Mouse (Mus musculus) CH12.LX (cell line): ENCODE measurements around the gene Hagh. TPM values are rescaled to one million over a fixed set of nuclear protein-coding genes. Genes with fewer than 3 reads are reported as not detected.
A peak's percentile ranks its signal among the peaks of the same experiment; 100 is the strongest.

Source experiments
- DNase-seq: peaks from one replicate; pipeline ENCODE4 v3.0.0-alpha.2; 2013; ENCODE audit errors: extremely low read depth
- H3K27ac ChIP-seq: 2 replicates; pipeline ENCODE4 v1.5.1; 2012; ENCODE audit warnings: low read depth, mild to moderate bottlenecking, control low read depth, moderate library complexity; ENCODE audit not compliant: insufficient read depth
- H3K27me3 ChIP-seq: replicated peaks from 2 replicates; pipeline ENCODE3; 2012; ENCODE audit warnings: inconsistent platforms
- H3K36me3 ChIP-seq, 2 experiments: replicated peaks in 1 of 2; 2 replicates each; pipeline versions ENCODE3 to v1.6.1; 2012; ENCODE audit warnings: inconsistent platforms in 1 of 2, low read length in 1 of 2, mild to moderate bottlenecking in 1 of 2, mixed read lengths in 1 of 2, moderate library complexity in 1 of 2; ENCODE audit not compliant: control insufficient read depth in 1 of 2, insufficient read depth in 1 of 2
- H3K4me1 ChIP-seq, 2 experiments: 2 replicates each; pipeline ENCODE4 v1.6.1; 2012; ENCODE audit warnings: inconsistent platforms in 1 of 2, moderate library complexity in 1 of 2; ENCODE audit not compliant: insufficient read depth in 2 of 2, control insufficient read depth in 1 of 2
- H3K4me2 ChIP-seq: 2 replicates; pipeline ENCODE4 v1.6.1; 2012; ENCODE audit warnings: low read depth, mild to moderate bottlenecking, control low read depth; ENCODE audit not compliant: poor library complexity, insufficient read depth, severe bottlenecking
- H3K4me3 ChIP-seq, 3 experiments: fragments of 150-350 bp in 1 of 3; sonication (generic) in 1 of 3; replicated peaks in 1 of 3; 2 replicates each; pipeline versions ENCODE3 to v1.5.1; 2011 to 2012; ENCODE audit warnings: low read depth in 2 of 3, low read length in 2 of 3, mild to moderate bottlenecking in 2 of 3, moderate library complexity in 2 of 3, control low read depth in 1 of 3, improper control_type of control experiment in 1 of 3, inconsistent platforms in 1 of 3, mixed read lengths in 1 of 3; ENCODE audit not compliant: poor library complexity in 1 of 3
- H3K79me2 ChIP-seq: replicated peaks from 2 replicates; pipeline ENCODE4 v1.6.1; 2012; ENCODE audit warnings: mild to moderate bottlenecking, moderate library complexity; ENCODE audit not compliant: control insufficient read depth, poor library complexity, insufficient read depth, severe bottlenecking; ENCODE audit errors: extremely low read depth
- H3K9ac ChIP-seq: 2 replicates; pipeline ENCODE4 v1.6.1; 2012; ENCODE audit warnings: low read depth, mild to moderate bottlenecking, control low read depth, moderate library complexity; ENCODE audit not compliant: insufficient read depth
- H3K9me3 ChIP-seq: replicated peaks from 2 replicates; pipeline ENCODE3; 2012; ENCODE audit warnings: low read length, inconsistent platforms, mixed read lengths
- BHLHE40 ChIP-seq: IDR thresholded peaks from 2 replicates; pipeline ENCODE4 v1.6.1; 2011; ENCODE audit warnings: mild to moderate bottlenecking, low read depth, low read length, improper control_type of control experiment
- CHD1 ChIP-seq: IDR thresholded peaks from 2 replicates; pipeline ENCODE4 v1.6.1; 2012; ENCODE audit warnings: low read depth, low read length, improper control_type of control experiment, inconsistent platforms
- CHD2 ChIP-seq: IDR thresholded peaks from 2 replicates; pipeline ENCODE4 v1.6.1; 2011; ENCODE audit warnings: low read length, improper control_type of control experiment
- CTCF ChIP-seq, 2 experiments: IDR thresholded peaks in 1 of 2; conservative IDR thresholded peaks in 1 of 2; 2 replicates each; pipeline ENCODE4 v1.5.1; 2011 to 2012; ENCODE audit warnings: low read depth in 2 of 2, low read length in 2 of 2, improper control_type of control experiment in 1 of 2, inconsistent platforms in 1 of 2, mild to moderate bottlenecking in 1 of 2, moderate library complexity in 1 of 2
- E2F4 ChIP-seq: IDR thresholded peaks from 2 replicates; pipeline ENCODE4 v1.6.1; 2011; ENCODE audit warnings: low read depth, low read length, improper control_type of control experiment; ENCODE audit not compliant: insufficient replicate concordance
- ELF1 ChIP-seq: IDR thresholded peaks from 2 replicates; pipeline ENCODE4 v1.6.1; 2014; ENCODE audit warnings: low read depth, mild to moderate bottlenecking, inconsistent platforms, low read length, improper control_type of control experiment
- EP300 ChIP-seq: IDR thresholded peaks from 2 replicates; pipeline ENCODE4 v1.6.1; 2011; ENCODE audit warnings: low read length, improper control_type of control experiment
- ETS1 ChIP-seq: conservative IDR thresholded peaks from 2 replicates; pipeline ENCODE4 v1.6.1; 2012; ENCODE audit warnings: low read depth, mild to moderate bottlenecking, inconsistent platforms, low read length, improper control_type of control experiment, moderate library complexity
- GABPA ChIP-seq: IDR thresholded peaks from 2 replicates; pipeline ENCODE4 v1.6.1; 2012; ENCODE audit warnings: low read depth, low read length, improper control_type of control experiment, inconsistent platforms; ENCODE audit not compliant: insufficient replicate concordance
- HCFC1 ChIP-seq: IDR thresholded peaks from 2 replicates; pipeline ENCODE4 v1.6.1; 2012; ENCODE audit warnings: low read depth, mild to moderate bottlenecking, inconsistent platforms, low read length, improper control_type of control experiment
- IRF4 ChIP-seq: IDR thresholded peaks from 2 replicates; pipeline ENCODE4 v1.6.1; 2014; ENCODE audit warnings: low read depth, mild to moderate bottlenecking, inconsistent platforms, low read length, improper control_type of control experiment
- JUN ChIP-seq: IDR thresholded peaks from 2 replicates; pipeline ENCODE4 v1.6.1; 2011; ENCODE audit warnings: low read depth, mild to moderate bottlenecking, low read length, improper control_type of control experiment, moderate library complexity; ENCODE audit not compliant: insufficient read depth
- JUND ChIP-seq: conservative IDR thresholded peaks from 2 replicates; pipeline ENCODE4 v1.6.1; 2011; ENCODE audit warnings: low read depth, low read length, improper control_type of control experiment
- KAT2A ChIP-seq: IDR thresholded peaks from 2 replicates; pipeline ENCODE4 v1.6.1; 2012; ENCODE audit warnings: low read length, improper control_type of control experiment, inconsistent platforms; ENCODE audit not compliant: insufficient replicate concordance
- MAFK ChIP-seq: IDR thresholded peaks from 2 replicates; pipeline ENCODE4 v1.6.1; 2011; ENCODE audit warnings: low read length, improper control_type of control experiment; ENCODE audit not compliant: insufficient replicate concordance
- MAX ChIP-seq: IDR thresholded peaks from 2 replicates; pipeline ENCODE4 v1.6.1; 2011; ENCODE audit warnings: low read length, improper control_type of control experiment
- MAZ ChIP-seq: IDR thresholded peaks from 2 replicates; pipeline ENCODE4 v1.6.1; 2012; ENCODE audit warnings: low read depth, mild to moderate bottlenecking, inconsistent platforms, low read length, improper control_type of control experiment, moderate library complexity
- MEF2A ChIP-seq: IDR thresholded peaks from 2 replicates; pipeline ENCODE4 v1.6.1; 2014; ENCODE audit warnings: low read depth, mild to moderate bottlenecking, inconsistent platforms, low read length, improper control_type of control experiment, borderline replicate concordance
- MXI1 ChIP-seq: IDR thresholded peaks from 2 replicates; pipeline ENCODE4 v1.6.1; 2011; ENCODE audit warnings: mild to moderate bottlenecking, low read depth, low read length, improper control_type of control experiment
- MYC ChIP-seq: IDR thresholded peaks from 2 replicates; pipeline ENCODE4 v1.6.1; 2011; ENCODE audit warnings: low read depth, mild to moderate bottlenecking, improper control_type of control experiment, low read length
- NELFE ChIP-seq: IDR thresholded peaks from 2 replicates; pipeline ENCODE4 v1.6.1; 2011; ENCODE audit warnings: low read depth, low read length, improper control_type of control experiment
- NRF1 ChIP-seq: IDR thresholded peaks from 2 replicates; pipeline ENCODE4 v1.6.1; 2014; ENCODE audit warnings: low read depth, mild to moderate bottlenecking, inconsistent platforms, low read length, improper control_type of control experiment, moderate library complexity
- PAX5 ChIP-seq: IDR thresholded peaks from 2 replicates; pipeline ENCODE4 v1.6.1; 2012; ENCODE audit warnings: low read length, inconsistent platforms, mixed read lengths
- POLR2A ChIP-seq: IDR thresholded peaks from 2 replicates; pipeline ENCODE4 v1.6.1; 2011; ENCODE audit warnings: low read depth, mild to moderate bottlenecking, improper control_type of control experiment, low read length
- POLR2AphosphoS2 ChIP-seq: IDR thresholded peaks from 2 replicates; pipeline ENCODE4 v1.6.1; 2011; ENCODE audit warnings: low read depth, low read length, improper control_type of control experiment
- RAD21 ChIP-seq: IDR thresholded peaks from 2 replicates; pipeline ENCODE4 v1.6.1; 2011; ENCODE audit warnings: low read depth, mild to moderate bottlenecking, low read length, improper control_type of control experiment, moderate library complexity
- RCOR1 ChIP-seq: conservative IDR thresholded peaks from 2 replicates; pipeline ENCODE4 v1.6.1; 2012; ENCODE audit warnings: low read depth, mild to moderate bottlenecking, inconsistent platforms, low read length, improper control_type of control experiment
- SIN3A ChIP-seq: IDR thresholded peaks from 2 replicates; pipeline ENCODE4 v1.6.1; 2012; ENCODE audit warnings: low read length, improper control_type of control experiment, inconsistent platforms
- SMC3 ChIP-seq: IDR thresholded peaks from 2 replicates; pipeline ENCODE4 v1.6.1; 2011; ENCODE audit warnings: low read depth, low read length, improper control_type of control experiment
- TBP ChIP-seq: conservative IDR thresholded peaks from 2 replicates; pipeline ENCODE4 v1.6.1; 2011; ENCODE audit warnings: low read depth, low read length, improper control_type of control experiment
- TCF12 ChIP-seq: IDR thresholded peaks from 2 replicates; pipeline ENCODE4 v1.6.1; 2014; ENCODE audit warnings: low read depth, mild to moderate bottlenecking, inconsistent platforms, low read length, improper control_type of control experiment
- UBTF ChIP-seq: IDR thresholded peaks from 2 replicates; pipeline ENCODE4 v1.6.1; 2012; ENCODE audit warnings: low read depth, mild to moderate bottlenecking, inconsistent platforms, low read length, improper control_type of control experiment, moderate library complexity
- USF1 ChIP-seq: IDR thresholded peaks from 2 replicates; pipeline ENCODE4 v1.6.1; 2014; ENCODE audit warnings: low read depth, mild to moderate bottlenecking, inconsistent platforms, low read length, improper control_type of control experiment
- USF2 ChIP-seq: conservative IDR thresholded peaks from 2 replicates; pipeline ENCODE4 v1.6.1; 2011; ENCODE audit warnings: low read depth, low read length, improper control_type of control experiment
- ZC3H11A ChIP-seq: IDR thresholded peaks from 2 replicates; pipeline ENCODE4 v1.6.1; 2012; ENCODE audit warnings: low read depth, mild to moderate bottlenecking, inconsistent platforms, low read length, improper control_type of control experiment
- ZKSCAN1 ChIP-seq: IDR thresholded peaks from 2 replicates; pipeline ENCODE4 v1.6.1; 2012; ENCODE audit warnings: low read depth, inconsistent platforms, low read length, improper control_type of control experiment, borderline replicate concordance
- ZMIZ1 ChIP-seq: IDR thresholded peaks from 2 replicates; pipeline ENCODE4 v1.6.1; 2012; ENCODE audit warnings: low read depth, mild to moderate bottlenecking, inconsistent platforms, low read length, improper control_type of control experiment
- ZNF384 ChIP-seq: IDR thresholded peaks from 2 replicates; pipeline ENCODE4 v1.6.1; 2012; ENCODE audit warnings: low read depth, low read length, improper control_type of control experiment, inconsistent platforms
- dilution Hi-C: fragments of 300-500 bp; cut with MboI; formaldehyde crosslinking; loops from 2 replicates; pipeline ENCODE4 v1.14.3; 2020; ENCODE audit warnings: low sequenced_read_pairs; ENCODE audit not compliant: extremely low pct_unique_long_range_greater_than_20kb, extremely low pct_ligation_motif_present
- in situ Hi-C: fragments of 300-500 bp; cut with MboI; formaldehyde crosslinking; loops from 3 replicates; pipeline ENCODE4 v1.14.3; 2019; ENCODE audit warnings: low sequenced_read_pairs, low pct_ligation_motif_present, low pct_unique_long_range_greater_than_20kb, mixed read lengths
- polyA plus RNA-seq: library from polyadenylated mRNA; unstranded; fragments of >175 nt; gene quantifications from 2 replicates; pipeline ENCODE4 v1.2.1, GENCODE M21; 2012; ENCODE audit warnings: low read depth; ENCODE audit not compliant: insufficient read length
- total RNA-seq, 2 experiments: library from RNA; depleted of rRNA; stranded (reverse); fragments of 300-350 nt in 1 of 2; fragments of >200 nt in 1 of 2; gene quantifications; 2 replicates each; pipeline ENCODE4 v1.2.3; 2012 to 2014

Hagh gene
- total and polyA plus RNA-seq, 3 experiments, result 18.9 to 31.0 (median 27.3) TPM

GRCm38 (mm10) chr17:24894995-24895547 lies 55.1 kb downstream of the Hagh start, which contains the start of the genes Eme2 and Mrps34:
Eme2 (minus strand) TSS chr17:24895087.
Mrps34 (plus strand) TSS chr17:24895116.
- Histone ChIP-seq H3K4me2 (peak within 1 kb of the TSS; percentile 91), H3K9ac (peak within 1 kb of the TSS; percentile 74), H3K36me3 (peaks cover 67 to 72% of the 10 kb centered on the region in 2 experiments), H3K79me2 (peaks cover 15% of the 10 kb centered on the region), H3K27ac (peak within 1 kb of the TSS; percentile 68), H3K4me1 (peaks cover 17 to 68% of the 10 kb centered on the region in 2 experiments), H3K27me3 (no peaks in the 10 kb centered on the region), H3K9me3 (no peaks in the 10 kb centered on the region), H3K4me3 (peak within 1 kb of the TSS; percentile 83 to 94 (median 92))
- in situ Hi-C loops, result no loop called here
- TF ChIP-seq SIN3A, result peak; percentile 89
- peak; percentile 73; the same call in 1 of the 2 replicates for TF ChIP-seq KAT2A
- TF ChIP-seq MAFK, result no peak
- TF ChIP-seq JUN, result no peak
- TF ChIP-seq TCF12, result peak; percentile 91
- TF ChIP-seq CTCF (conservative IDR thresholded peaks at IDR 0.05 in 1 of 2, IDR thresholded peaks at IDR 0.05 in 1 of 2; ENCODE audit: low read depth in 2 of 2, low read length in 2 of 2), result no peak
- no peak for TF ChIP-seq E2F4
- TF ChIP-seq ZKSCAN1, result no peak
- no peak for TF ChIP-seq SMC3
- peak; percentile 89 for TF ChIP-seq ZMIZ1
- TF ChIP-seq IRF4, result peak; percentile 69
- no peak for TF ChIP-seq USF1
- no peak; the same call in 1 of the 2 replicates for TF ChIP-seq MAX
- peak; percentile 85; the same call in 1 of the 2 replicates for TF ChIP-seq MXI1
- TF ChIP-seq NELFE, result peak; percentile 88
- peak; percentile 7; the same call in 1 of the 2 replicates for TF ChIP-seq GABPA
- TF ChIP-seq NRF1, result peak; percentile 60
- TF ChIP-seq MEF2A, result no peak
- TF ChIP-seq TBP, result peak; percentile 84
- TF ChIP-seq ZC3H11A, result no peak
- no peak; the same call in 1 of the 2 replicates for TF ChIP-seq MYC
- TF ChIP-seq RCOR1, result no peak
- no peak for TF ChIP-seq USF2
- TF ChIP-seq JUND, result no peak
- peak; percentile 92 for TF ChIP-seq POLR2A
- TF ChIP-seq UBTF, result peak; percentile 91
- TF ChIP-seq PAX5, result no peak
- no peak for TF ChIP-seq RAD21
- TF ChIP-seq ETS1, result no peak
- 0 out of 2 replicates have a peak, but pooled peaks have one; percentile 30 for TF ChIP-seq MAZ
- TF ChIP-seq EP300, result no peak
- peak; percentile 86 for TF ChIP-seq ELF1
- no peak; the same call in 1 of the 2 replicates for TF ChIP-seq ZNF384
- TF ChIP-seq CHD2, result no peak
- TF ChIP-seq BHLHE40, result peak; percentile 32
- no peak for TF ChIP-seq POLR2AphosphoS2
- TF ChIP-seq HCFC1, result peak; percentile 88
- TF ChIP-seq CHD1, result no peak; the same call in 1 of the 2 replicates
- DNase-seq, result peak; percentile 86
- dilution Hi-C loops, result no loop called here
